Mouse (Mus musculus) embryonic fibroblast, embryonic 13.5 days (primary cell): Measurements from ENCODE around the gene Vdac2. TPM values are rescaled to one million over a fixed set of nuclear protein-coding genes. Genes with fewer than 3 reads are reported as not detected.

Experiments
- H3K27ac ChIP-seq: 2 replicates; pipeline ENCODE4 v1.5.1; 2012; ENCODE audit warnings: low read length, control low read depth, inconsistent platforms; ENCODE audit not compliant: insufficient read depth
- H3K4me1 ChIP-seq: 2 replicates; pipeline ENCODE4 v1.6.1; 2011; ENCODE audit warnings: low read length; ENCODE audit not compliant: control insufficient read depth, insufficient read depth
- H3K4me3 ChIP-seq: 2 replicates; pipeline ENCODE4 v1.5.1; 2011; ENCODE audit warnings: mild to moderate bottlenecking, control low read depth, low read length; ENCODE audit not compliant: insufficient read depth
- CTCF ChIP-seq: IDR thresholded peaks from 2 replicates; pipeline ENCODE4 v1.5.1; 2011; ENCODE audit warnings: mild to moderate bottlenecking, control low read depth, low read length, moderate library complexity, borderline replicate concordance; ENCODE audit not compliant: insufficient read depth
- POLR2A ChIP-seq: IDR thresholded peaks from 2 replicates; pipeline ENCODE4 v1.6.1; 2011; ENCODE audit warnings: low read depth, mild to moderate bottlenecking, control low read depth, low read length, moderate library complexity
- polyA plus RNA-seq: library from polyadenylated mRNA; stranded (reverse); fragments of >200 nt; gene quantifications from 2 replicates; pipeline ENCODE4 v1.2.4, GENCODE M21; 2011; ENCODE audit warnings: low read depth; ENCODE audit not compliant: missing spikeins, insufficient read length

The Vdac2 gene
- polyA plus RNA-seq, 1 experiment, result 232 TPM

DNA sequence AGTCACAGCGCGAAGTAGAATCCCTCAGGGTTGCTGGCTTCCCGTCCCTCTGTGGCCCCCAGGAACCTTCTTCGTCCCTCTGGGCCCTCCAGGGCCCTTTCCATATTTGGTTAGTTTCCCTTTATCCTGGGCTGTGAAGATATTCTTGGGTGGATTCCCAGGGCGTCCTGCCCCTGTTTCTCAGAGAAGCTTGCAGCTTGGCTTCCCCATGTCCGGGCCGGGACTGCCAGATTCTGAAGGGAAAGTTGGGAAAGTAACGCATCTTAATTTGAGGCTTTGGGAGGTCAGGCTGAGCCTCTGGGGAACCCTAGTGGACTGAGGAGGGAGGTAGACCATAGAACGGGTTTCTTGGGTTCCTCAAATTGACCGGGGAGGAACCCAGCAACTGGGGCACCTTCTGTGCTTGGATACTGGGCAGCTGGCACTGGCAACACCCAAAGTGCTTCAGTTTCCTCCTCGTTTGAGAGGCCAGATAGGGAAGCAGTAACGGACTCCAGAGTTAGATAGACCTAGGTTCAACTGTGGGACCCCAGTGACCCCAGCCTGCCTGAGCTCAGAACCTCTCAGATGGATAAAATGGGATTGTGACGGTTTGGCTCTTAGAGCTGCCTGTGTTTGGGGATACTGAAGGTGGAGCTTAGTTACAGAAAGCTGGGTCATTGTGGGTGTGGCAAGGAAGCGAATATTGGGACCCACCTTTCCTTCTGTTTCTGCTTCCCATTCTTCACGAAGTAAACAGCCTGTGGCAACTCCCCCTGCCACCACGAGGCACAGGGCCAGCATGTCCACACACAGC is 27.2 kb downstream of the Vdac2 start:
- TF ChIP-seq POLR2A (no peak), CTCF (no peak)
- no peak overlapping the region for H3K27ac ChIP-seq
- H3K4me3 ChIP-seq, result no peak overlapping the region
- no peaks in the 10 kb centered on the region for H3K4me1 ChIP-seq

DNA sequence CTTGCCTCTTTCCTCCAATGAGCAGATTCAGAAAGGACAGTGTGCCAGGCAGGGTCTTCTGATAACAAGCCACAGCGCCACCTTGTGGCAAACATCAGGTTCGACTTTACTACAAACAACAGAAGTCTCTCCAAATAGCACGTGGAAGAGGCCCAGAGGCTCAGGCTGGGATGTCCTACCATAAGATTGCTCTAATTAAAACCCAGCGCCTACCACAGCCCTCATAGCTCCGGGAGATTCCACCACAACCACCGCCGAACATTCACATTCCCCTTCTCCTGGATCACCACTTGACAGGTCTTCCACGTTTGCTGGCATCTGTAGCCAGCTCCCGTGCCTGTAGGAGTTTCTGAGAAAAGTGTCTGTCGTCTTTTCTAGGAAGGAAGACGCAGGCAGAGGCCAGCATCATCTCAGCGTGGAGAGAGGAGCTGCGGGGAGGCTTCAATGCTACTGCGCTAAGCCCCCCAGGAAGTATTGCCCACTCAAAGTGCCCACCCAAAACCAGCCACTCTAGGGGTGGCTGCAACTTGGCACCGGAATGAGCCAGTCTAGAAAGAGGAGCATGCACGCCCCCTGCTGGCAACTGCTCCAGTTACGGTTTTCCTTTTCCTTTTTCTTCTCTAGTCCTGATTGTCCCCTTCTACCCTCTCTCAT is 28.5 kb downstream of the Vdac2 start:
- Histone ChIP-seq H3K4me1 (no peaks in the 10 kb centered on the region), H3K4me3 (no peak overlapping the region), H3K27ac (no peak overlapping the region)
- peak; percentile 53; the same call in 1 of the 2 replicates for TF ChIP-seq CTCF
- TF ChIP-seq POLR2A, result no peak

DNA sequence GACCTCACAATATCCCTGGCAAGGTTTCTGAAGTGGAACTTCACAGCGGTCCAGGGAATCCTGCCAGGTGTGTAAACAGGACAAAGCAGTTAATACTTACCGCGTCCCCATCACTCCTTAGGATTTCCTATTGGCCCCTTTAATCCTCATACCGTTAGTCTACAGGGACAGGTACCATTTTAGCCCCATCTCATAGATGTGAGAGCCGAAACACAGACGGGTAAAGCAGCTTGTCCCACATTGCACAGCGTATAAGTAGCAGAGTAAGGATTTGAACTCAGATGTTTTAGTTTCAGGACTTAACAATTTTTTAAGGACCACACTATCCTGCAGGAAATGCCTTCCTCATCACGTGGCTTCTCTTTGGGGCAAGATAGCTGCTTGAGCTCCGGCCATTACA is 29.2 kb downstream of the Vdac2 start:
- no peak for TF ChIP-seq CTCF
- TF ChIP-seq POLR2A, result no peak
- Histone ChIP-seq H3K4me3 (no peak overlapping the region), H3K27ac (no peak overlapping the region), H3K4me1 (no peaks in the 10 kb centered on the region)

DNA sequence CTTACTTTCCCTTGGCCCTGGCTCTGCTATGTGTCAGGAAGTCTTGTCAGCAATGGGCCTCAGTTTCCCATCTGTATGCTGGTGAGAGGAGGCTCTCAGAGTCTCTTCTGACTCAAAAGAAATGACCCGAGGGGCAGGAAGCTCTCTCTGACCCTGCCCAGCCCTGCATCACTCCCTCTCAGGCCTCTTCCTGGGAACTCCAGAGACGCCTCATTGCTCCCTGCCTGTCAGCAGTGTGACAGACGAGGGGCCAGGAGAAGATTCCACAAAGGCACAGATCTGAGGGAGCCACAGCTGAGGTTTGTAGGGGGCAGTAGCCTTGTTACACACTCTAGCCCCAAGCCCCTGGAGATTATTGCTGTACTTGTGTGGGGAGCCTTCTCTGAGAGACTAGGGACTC is 30.9 kb downstream of the Vdac2 start:
- Histone ChIP-seq H3K4me1 (no peaks in the 10 kb centered on the region), H3K27ac (no peak overlapping the region)

DNA sequence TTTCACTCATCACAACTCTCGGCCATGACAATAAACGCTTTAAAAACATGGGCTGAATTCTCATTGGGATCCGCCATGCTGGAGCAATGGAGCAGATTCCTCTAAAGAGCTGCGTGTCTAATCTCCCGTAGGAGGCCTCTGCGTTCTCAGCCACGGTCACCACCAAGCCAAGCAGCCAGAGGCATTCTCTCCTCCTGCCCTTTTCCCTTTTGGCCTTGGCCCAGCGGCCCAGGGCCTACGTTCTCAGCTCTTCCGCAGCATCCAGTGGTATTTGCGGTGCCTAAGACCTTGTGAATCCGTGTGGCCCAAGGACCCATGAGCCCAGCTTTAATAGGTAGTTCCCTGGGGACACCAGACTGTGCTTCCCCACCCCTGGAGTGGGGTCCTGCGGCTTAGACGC is 31.8 kb downstream of the Vdac2 start:
- no peak overlapping the region for H3K27ac ChIP-seq

More for the DNA sequence above, 30.9 kb downstream of the Vdac2 start:
- TF ChIP-seq POLR2A (no peak), CTCF (no peak)
- no peak overlapping the region for H3K4me3 ChIP-seq

DNA sequence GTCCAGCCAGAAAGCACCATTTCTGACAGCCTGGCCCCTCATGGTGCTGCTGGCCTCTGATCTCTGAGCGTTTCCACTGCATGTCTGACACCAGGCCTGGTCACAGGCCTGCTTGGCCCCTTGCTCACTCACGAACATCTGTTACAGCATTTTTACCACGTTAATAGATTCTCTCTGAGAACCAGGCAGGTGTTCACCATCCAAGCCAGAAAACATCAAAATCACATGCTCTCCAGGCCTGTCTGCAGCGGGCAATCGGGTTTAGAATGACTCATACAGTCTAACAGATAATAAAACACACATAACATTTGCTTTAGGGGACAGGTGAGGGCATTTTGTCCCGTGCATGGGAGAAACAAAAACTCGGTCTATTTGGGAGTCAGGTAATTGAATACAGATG is 41.3 kb downstream of the Vdac2 start:
- Histone ChIP-seq H3K4me1 (0 out of 2 replicates have a peak, but pooled peaks cover 2% of the 10 kb centered on the region), H3K4me3 (no peak overlapping the region), H3K27ac (no peak overlapping the region)
- no peak for TF ChIP-seq CTCF
- no peak for TF ChIP-seq POLR2A

More for the DNA sequence above, 31.8 kb downstream of the Vdac2 start:
- Histone ChIP-seq H3K4me1 (no peaks in the 10 kb centered on the region), H3K4me3 (no peak overlapping the region)
- no peak for TF ChIP-seq CTCF
- no peak for TF ChIP-seq POLR2A

DNA sequence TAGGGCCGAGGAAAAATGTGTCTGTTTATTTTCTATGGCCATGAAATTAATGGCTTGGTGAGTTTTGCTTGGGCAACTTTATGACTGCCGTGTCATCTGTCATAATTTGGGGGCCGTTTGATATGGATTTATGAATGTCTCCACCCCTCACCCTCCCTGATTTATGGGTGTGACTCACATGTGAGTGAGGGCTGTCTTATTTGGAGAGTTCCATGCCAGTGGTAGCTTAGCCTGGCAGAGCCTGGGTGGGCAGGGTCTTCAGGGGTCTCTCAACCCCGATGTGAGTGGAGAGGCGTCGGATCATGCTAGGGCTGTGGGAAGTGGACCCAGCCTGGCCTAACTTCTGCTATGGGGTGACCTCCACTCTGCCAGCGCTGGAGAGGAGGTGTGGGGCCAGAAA is 41.8 kb downstream of the Vdac2 start:
- Histone ChIP-seq H3K27ac (no peak overlapping the region), H3K4me1 (0 out of 2 replicates have a peak, but pooled peaks cover 2% of the 10 kb centered on the region), H3K4me3 (no peak overlapping the region)
- TF ChIP-seq CTCF, result no peak
- TF ChIP-seq POLR2A, result no peak

DNA sequence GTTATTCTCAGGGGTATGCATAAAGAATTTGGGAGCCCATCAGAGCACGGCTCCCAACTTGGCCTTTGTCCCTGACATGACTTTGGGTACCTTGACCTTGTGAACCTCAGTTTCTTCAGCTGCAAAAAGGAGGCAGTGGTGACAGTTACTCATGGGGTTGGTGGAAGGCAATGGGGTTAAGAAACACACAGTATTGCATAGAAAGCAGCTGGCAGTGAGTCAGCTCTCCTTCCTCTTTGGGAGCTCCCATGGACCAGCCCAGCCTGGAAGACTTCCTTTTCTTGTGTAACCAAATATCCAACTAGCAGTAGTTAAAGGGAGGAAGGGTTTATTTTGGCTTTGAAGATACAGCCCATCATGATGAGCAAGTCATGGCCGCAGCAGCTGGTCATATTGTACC is 65.4 kb downstream of the Vdac2 start:
- no peak for TF ChIP-seq POLR2A
- TF ChIP-seq CTCF, result no peak

DNA sequence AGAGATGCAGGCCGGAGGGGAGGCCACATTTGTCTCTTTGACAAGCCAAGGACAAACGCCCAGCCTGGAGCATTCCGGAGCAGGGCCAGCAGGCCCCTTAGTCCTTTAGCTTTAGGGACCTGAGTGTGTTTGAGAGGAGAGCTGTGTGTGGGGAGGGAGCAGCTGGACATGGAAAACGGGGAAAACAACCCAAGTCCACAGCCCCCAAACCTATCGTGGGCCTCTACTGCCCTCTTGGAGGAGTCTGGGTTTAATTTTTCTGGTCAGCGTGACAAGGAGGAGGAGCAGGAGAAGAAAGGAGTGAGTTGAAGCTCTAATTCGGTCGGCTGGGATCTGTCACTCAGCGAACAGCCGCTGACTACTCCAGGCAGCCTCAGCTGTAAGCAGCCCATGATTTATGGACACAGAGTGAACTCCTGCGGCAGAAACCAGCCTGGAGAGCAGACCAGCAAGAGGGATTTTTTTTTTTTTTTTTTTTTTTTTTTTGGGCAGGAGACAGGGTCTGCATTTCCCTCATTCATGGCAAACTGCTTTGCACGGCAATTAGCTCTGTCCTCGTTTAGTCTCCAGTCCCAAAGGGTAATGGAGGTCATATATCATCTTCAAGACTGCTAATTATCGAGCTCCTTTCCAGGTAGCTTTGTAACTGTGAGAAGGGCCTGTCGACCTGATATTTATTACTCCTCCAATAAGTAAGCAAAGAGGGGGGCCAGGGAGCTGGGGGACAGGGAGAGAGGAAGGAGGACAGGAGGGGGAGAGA is 66.7 kb downstream of the Vdac2 start:
- TF ChIP-seq POLR2A, result no peak
- TF ChIP-seq CTCF, result no peak
- H3K4me3 ChIP-seq, result no peak overlapping the region
- H3K4me1 ChIP-seq, result no peaks in the 10 kb centered on the region
- no peak overlapping the region for H3K27ac ChIP-seq

More for the DNA sequence above, 65.4 kb downstream of the Vdac2 start:
- no peaks in the 10 kb centered on the region for H3K4me1 ChIP-seq
- no peak overlapping the region for H3K4me3 ChIP-seq
- no peak overlapping the region for H3K27ac ChIP-seq
